Mouse (Mus musculus): ENCODE results near the gene Klk1b27.
"Not testable (repeated sequence)": the region's sequence is repeated elsewhere in the genome, so short reads cannot be mapped to it uniquely, and the experiment has no call there.

Klk1b27 gene

DNA sequence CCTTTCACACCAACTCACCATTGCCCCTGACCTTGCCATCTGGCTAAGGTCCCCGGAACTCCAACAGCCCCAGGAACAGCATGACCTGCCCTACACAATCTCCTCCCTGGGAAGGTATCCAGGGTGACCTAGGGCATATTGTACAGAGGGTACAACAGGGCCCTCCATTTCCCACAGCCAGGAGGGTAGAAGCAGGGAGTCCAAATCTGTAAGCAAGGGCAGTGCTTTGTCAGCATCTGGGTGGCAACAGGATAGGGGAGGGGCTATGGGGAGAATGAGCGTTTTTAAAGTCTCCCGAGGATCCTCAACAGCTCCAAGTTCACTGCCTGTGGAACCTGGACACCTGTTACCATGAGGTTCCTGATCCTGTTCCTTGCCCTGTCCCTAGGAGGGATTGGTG lies at the start of gene Klk1b27:
Gene Klk1b27 (plus strand): TSS at position 301 of the 400 bp plus-strand sequence.
- DNase-seq (ENCODE audit: low read depth in 1 of 2, low spot score in 2 of 2), result not testable (repeated sequence)

DNA sequence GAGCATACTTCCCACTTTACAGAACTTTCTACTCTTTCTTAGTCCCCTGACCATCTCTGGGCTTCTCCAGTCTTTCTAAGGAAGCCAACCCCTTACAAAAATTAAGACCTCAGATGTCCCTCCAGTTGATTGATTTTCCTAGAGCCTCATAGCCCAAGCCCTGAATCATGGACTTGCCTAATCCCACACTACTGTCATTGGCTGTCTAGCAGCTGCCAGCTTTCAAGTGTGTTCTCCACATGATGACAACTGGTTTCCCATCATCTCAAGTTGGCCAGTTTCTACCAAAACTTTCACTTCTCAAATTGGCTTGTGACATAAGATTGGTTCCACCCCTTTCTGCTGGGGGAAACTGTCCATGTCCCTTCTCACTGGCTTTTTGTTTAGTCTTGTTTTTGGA lies 47.2 kb upstream of the Klk1b27 start:
- peak in 1 of 2 experiments; percentile 23 for DNase-seq (ENCODE audit: low read depth in 1 of 2, low spot score in 2 of 2)

GRCm38 (mm10) chr7:44011868-44012267 lies 40.2 kb upstream of the Klk1b27 start, which contains the start of gene Klk1b26:
Gene Klk1b26, plus strand, starts transcription at chr7:44012168.
- not testable (repeated sequence) for DNase-seq (ENCODE audit: low read depth in 1 of 2, low spot score in 2 of 2)

GRCm38 (mm10) chr7:44014666-44015065 lies 37.4 kb upstream of the Klk1b27 start:
- not testable (repeated sequence) for DNase-seq (ENCODE audit: low read depth in 1 of 2, low spot score in 2 of 2)

GRCm38 (mm10) chr7:44015071-44015470 lies 37.0 kb upstream of the Klk1b27 start:
- no peak for DNase-seq (ENCODE audit: low read depth in 1 of 2, low spot score in 2 of 2)

DNA sequence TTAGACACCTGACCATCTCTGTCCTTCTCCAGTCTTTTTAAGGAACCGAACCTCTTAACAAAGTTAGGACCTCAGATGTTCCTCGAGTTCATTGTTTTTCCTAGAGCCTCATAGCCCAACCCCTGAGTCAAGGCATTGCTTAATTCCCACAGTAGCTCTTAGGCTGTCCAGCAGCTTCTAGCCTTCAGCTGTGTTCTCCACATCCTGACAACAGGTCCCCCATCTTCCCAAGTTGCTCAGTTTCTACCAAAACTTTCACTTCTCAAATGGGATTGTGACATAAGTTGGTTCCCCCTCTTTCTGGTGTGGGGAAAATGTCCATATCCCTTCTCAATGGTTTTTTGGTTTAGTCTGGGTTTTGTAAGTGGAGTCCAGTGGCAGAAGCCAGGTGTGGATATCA lies 20.0 kb downstream of the Klk1b27 start:
- DNase-seq (ENCODE audit: low read depth in 1 of 2, low spot score in 2 of 2), result no peak

- DNase-seq (ENCODE audit: low read depth in 1 of 2, low spot score in 2 of 2), result no peak
Observed at GRCm38 (mm10) chr7:44077703-44078102, 25.6 kb downstream of the Klk1b27 start.

DNA sequence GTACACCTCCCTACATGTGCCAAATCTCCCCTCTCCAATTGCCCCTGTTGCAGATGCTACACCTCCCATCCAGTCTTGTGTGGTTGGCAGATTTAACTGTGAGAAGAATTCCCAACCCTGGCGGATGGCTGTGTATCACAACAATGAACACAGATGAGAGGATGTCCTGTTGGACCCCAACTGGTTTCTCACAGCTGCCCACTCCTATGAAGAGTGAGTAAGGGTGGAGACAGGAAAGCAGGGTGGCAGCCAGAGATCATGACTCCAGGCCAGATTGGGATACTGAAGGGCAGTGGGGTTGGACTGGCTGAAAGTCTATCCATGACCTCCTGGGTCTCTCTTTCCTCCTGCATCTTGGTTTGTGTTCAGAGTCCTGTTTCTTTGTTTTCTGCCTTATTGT lies 44.0 kb downstream of the Klk1b27 start:
- no peak for DNase-seq (ENCODE audit: low read depth in 1 of 2, low spot score in 2 of 2)

- DNase-seq (ENCODE audit: low read depth in 1 of 2, low spot score in 2 of 2), result not testable (repeated sequence)
Observed at GRCm38 (mm10) chr7:44102028-44102427, 49.9 kb downstream of the Klk1b27 start, which contains the start of gene Klk1b21. Gene Klk1b21, plus strand, starts transcription at chr7:44102328.

Data from monocyte, adult 2 months (primary cell).